Mouse (Mus musculus) T-cell, adult 2 months (primary cell): ENCODE results near the gene Rpp38.

ENCODE experiments used
- DNase-seq: peaks from one replicate; pipeline ENCODE4 v3.0.0; 2022; ENCODE audit warnings: low spot score

The Rpp38 gene

DNA sequence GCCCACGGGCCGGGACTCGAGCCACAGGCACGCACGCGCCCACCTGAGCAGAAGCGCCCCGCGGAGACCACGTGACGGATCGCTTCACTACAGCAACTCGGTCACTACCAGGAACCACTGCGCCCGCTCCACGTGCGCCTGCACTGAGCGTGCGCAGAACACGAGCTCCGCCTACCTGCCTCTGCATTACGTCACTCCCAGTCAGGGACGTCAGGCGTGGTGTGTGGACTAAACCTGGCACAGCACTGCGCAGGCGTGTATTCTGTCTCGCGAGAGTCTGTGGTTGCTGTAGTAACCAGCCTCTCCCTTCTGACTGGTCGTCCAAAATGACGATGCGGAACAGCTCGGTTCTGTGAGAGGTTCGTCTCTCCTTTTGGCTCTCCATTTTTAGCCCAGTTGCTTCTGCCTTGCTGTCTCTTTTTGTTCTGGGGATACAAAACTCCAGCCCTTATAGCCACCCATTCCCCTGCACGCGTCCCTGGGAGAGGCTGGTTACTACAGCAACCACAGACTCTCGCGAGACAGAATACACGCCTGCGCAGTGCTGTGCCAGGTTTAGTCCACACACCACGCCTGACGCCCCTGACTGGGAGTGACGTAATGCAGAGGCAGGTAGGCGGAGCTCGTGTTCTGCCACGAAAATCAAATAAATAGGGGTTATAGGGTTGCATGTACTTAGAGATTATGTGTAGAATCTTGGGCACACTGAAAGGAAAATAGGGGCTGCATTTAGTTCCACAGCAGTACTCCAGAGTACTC is at the start of gene Rpp38:
Gene Rpp38 (minus strand): TSS at position 160 of the 759 bp plus-strand sequence.
- peak; percentile 99 for DNase-seq

DNA sequence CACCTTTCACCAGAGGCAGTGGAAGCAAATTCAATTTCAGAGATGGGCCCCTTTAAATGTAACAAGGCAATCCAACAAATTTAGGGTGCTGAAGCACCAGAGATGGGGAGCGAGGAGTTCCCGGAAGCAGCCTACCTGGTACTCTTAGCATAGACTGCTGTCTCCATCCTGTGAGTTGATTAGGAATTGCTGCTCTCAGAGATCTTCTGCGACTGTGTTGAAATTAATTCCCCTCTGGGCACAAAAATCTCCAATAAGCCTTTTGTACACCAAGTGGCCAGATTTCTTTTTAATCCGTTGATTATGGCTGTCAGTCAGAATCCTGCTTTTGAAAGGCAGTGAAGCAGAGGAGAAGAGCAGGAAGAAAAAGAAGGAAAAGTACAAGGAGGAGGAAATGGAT is 32.7 kb upstream of the Rpp38 start:
- DNase-seq, result no peak

DNA sequence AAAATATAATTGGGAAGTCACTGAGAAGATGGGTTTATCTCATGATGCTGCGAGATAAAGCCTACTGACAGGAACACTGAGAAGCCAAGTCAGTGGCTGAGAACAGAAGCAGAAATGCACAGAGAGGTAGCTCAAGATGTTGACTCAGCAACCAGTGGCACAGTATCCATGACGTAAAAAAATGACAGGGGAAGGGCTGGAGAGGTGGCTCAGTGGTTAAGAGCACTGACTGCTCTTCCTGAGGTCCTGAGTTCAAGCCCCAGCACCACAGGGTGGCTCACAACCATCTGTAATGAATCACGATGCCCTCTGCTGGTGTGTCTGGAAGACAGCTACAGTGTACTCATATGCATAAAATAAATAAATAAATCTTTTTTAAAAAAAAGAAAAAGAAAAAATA is 28.6 kb upstream of the Rpp38 start:
- DNase-seq, result no peak

DNA sequence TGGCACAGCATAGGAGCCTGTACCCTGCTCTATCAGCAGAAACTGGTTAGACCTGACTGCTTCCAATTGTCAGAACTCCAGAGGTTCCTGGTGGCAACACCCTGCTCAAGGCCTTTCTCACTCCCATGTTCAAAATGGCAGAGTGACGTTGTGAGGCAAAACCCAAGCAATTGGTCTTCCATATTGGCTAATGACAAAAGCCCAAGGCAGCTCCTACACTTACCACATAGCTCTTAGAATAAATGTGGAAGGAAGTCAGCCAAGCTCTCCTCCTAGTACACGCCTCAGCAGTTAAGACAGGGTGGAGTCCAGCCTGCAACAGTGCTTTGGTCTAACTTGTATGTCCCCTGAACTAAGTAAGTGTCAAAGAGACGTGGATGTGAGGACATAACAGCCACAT is 25.4 kb upstream of the Rpp38 start:
- no peak for DNase-seq

DNA sequence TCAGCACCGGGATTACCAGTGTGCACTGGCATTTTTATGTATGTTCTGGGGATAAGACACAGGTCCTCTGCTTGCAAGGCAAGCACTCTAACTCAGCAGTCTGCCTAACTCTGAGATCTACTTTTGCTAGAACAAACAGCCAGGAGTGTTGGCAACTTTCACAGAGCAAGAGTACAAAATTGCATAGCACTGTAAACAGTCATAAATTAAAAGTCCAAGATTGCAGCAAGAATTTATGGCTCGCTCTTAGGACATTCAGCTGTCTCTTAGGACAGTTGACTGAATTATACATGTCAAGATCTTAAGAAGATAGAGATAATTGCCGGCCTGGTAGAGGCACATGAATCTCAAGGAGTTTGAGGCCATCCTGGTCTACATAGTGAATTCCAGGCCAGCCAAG is 23.9 kb upstream of the Rpp38 start:
- no peak for DNase-seq

DNA sequence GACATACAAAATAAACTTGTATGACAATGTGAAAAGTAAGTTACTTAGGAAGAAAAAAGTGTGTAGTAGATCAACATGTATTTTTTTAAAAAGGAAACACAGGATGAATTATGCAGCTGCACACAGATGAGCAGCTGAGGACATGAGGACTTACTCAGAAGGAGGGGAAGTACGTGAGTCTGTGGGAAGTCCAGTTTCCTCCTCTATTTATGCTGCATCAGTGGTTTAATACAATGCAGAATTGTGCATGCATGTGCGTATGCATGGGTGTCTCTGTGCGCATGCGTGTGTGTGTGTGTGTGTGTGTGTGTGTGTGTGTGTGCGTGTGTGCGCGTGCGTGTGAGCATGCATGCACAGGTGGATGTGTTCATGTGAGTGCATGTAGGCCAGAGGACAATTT is 23.4 kb upstream of the Rpp38 start:
- DNase-seq, result no peak

DNA sequence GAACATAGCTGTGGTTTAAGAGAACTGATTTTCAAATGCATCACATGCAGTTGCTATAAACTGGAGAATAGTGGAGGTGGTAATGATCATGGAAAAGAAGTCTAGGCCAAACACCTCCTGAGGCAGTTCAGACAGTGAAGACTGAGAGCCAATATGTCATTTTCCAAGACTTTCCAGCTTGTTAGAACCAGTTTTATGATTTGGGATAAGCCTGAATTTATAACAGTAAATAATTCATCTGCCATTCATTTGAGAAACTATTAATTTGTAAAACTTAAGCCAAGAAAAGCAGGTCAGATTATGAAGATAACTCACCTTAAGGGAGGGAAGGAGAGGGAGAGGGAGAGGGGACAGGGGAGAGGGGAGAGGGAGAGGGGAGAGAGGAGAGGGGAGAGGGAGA is 20.7 kb upstream of the Rpp38 start:
- DNase-seq, result no peak

DNA sequence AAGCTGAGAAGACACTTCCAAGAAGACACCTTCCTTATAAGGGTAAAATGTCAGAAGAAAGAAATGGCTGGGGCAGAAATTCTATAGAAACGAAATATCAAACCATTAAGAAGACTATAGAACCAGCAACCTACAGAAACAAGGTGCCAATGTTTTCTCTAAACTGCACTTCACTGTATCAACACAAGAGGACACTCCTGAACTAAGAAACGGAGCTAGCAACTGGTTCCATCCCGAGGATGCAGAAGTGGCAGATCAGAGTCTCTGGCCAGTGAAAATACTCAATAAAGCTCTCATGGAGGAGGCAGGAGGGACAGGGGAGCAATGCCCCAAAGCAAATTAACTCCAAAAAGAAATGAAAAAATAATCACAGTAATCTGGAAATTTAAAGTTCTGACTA is 16.5 kb upstream of the Rpp38 start:
- DNase-seq, result peak; percentile 5

DNA sequence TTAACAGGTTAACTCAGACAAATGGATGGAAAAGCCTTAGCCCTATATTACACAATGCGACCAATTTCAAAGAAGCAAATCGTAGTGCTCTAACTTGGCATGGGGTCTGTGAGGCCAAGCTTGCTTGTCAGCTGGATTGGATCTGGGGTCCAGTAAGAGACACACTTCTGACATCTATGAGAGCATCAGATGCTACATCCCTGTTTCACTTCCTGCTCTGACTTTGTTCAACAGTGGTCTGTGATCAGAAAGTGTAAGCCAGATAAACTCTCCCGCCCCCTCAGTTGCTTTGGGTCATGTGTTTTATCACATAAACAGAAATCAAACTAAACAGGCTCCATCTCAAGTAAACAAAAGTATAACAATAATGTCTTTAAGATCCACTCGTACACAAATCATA is 16.0 kb upstream of the Rpp38 start:
- DNase-seq, result no peak

DNA sequence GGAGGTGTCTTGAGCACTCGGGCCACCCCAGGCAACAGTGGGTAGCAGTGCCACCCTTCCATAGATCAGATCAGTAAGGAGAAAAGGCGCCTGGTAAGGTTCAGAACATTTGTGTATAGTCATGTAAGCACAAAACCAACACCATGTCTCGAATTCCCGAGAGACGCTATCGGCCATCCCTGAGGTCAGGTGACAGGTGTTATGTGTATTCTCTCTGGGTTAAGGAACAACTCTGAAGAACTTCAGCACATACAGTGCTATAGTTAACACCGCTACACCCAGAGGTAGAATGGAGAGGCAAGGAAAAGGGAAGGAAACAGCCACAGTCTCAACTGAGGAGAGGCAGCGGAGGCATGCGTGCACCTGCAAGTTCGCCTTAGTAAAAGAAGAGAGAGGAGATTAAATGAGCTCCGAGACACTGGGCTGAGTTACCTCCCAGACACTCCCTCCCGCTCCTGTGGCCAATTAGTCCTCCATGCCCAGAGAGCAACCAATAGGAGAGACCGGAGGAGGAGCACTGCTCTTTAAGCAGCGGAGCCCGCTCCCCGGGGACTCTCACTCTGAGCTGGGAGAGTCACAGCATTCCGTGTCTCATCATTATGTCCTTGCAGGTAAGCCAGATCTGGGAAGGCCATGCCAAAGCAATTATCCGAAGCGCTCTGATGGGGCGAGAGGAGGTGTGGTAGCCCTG is 3.3 kb upstream of the Rpp38 start, which contains the start of gene Acbd7:
Gene Acbd7 (plus strand): TSS at position 558 of the 691 bp plus-strand sequence.
- peak; percentile 55 for DNase-seq

DNA sequence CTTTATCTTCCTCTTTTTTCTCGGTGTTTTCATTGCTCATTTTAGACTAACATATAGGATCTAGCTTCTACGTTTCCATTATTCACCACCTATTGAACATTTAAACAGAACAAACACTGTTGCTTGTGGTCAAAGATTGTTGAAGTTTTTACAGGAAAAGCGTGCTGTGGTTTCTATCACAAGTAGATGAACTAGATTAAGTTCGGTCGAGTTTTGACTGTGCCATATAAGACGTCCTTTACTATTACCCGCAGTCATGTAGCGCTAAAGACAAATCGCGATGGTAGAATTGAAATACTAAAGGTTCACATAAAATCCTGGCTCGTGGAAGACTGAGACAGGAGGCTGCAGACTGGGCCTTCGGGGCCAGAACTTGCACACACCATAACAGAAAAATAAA is 1.3 kb upstream of the Rpp38 start:
- DNase-seq, result no peak

DNA sequence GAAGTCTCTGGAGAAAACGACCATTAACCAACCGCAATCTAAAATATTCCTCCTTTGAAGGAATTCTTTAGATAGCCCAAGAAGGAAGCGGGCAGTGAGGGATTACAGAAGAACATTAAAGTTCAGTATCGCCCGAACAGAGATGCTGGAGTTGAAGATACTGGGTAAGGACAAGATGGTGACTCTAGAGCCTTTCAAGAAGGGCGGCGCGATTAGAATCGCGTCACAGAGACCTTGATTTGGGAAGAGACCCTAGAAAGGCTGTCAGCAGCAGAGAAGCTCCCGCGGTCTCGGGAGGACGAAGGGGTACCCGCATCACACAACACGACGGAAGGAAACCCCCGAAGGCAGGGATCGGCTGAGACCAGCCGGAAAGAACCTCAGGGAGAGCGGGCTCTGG is 387 bp downstream of the Rpp38 start:
- no peak for DNase-seq

DNA sequence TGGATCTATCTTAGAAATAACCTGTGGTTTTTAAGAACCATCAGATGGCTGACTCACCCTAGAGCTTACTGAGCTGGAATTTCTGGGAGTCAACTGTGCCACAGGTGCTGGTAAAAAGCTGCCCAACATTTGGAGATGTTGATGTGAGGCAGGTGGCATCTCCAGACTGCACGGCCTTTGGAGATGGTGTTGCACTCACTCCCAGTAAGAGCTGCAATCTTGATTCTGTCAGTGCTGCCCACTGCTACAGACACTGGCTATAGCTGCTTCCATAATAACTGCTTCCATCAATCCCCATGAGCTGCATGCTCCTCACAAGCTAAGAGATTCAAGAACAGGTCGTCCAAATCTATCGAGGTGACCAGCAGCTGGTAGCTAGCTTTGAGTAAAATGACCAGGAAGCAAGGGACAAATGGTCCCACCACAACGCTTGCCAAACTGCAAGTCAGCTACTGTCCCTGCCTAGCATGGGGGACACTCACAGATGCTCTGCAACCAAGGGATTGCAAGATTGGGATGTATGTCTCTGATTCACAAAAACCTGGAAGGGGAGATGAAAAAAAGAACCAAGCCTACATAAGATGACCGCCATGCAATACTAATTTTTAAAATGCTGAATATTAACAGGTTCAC is 1.3 kb downstream of the Rpp38 start:
- DNase-seq, result no peak

DNA sequence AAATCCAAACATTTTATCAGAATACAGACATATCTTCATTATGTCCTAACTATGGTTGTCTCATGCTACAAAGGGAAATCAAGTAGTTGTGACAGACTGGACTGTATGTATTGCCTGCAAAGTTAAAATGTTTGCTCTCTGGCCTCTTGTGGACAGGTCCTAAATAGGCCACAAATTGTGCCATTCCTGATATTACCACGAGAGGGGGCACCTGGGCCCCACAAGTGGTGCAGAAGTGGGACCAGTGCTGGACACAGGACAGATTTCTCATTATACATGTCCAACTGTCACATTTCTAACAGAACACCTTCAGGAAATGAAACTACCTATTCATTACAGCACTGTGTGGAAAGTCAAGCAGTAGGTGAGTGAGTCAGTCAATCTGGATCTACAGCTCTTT is 5.1 kb downstream of the Rpp38 start:
- no peak for DNase-seq

DNA sequence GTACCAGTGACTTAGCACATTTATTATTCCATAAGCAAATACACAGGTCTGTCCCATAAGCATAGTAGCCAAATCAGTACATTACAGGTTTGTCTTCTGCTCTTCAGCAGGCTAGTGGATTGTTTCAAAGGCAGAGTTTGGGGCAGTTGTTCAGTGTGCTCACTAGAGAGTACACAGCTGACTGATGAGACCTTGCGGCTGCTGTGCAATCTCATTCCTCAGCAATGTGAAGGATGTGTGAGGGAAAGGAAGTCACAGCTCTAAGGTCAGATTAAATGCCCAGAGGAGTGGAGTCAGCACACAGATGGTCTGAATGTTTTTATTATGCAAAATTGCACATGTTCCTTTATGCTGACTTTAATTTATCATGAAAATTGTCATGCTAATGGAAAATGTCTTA is 5.9 kb downstream of the Rpp38 start:
- DNase-seq, result no peak

DNA sequence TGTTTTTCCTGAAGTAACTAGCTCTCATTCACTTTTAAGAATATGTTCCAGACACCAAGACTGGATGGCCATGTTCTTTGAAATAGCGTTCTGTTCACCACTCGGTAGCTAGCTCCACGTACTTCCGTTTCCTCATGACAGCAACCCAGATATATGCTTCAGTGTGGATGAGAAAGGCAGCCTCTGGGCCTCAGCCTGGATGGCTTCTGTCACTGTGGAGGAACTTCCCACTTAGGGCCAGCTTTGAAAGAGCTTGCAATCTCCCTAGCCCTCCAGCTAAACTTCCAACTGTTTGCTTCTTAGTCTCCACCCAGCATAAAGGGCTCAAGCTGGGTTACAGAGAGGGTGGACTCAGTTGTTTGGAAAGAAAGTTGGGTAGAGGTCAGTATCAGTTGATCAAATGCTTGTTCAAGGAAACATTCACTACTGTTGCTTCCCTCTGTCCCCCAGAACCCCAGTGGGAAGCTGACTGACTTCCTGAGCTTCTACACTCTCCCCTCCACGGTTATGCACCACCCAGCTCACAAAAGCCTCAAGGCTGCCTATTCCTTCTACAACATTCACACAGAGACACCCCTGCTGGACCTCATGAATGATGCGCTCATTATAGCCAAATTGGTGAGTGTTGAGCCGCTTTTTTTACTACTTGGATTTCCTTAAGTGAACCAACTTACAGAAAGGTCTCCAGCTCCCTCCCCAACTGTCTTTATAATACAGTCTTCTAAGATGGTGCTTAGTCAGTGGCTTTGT is 7.9 kb downstream of the Rpp38 start:
- DNase-seq, result no peak

DNA sequence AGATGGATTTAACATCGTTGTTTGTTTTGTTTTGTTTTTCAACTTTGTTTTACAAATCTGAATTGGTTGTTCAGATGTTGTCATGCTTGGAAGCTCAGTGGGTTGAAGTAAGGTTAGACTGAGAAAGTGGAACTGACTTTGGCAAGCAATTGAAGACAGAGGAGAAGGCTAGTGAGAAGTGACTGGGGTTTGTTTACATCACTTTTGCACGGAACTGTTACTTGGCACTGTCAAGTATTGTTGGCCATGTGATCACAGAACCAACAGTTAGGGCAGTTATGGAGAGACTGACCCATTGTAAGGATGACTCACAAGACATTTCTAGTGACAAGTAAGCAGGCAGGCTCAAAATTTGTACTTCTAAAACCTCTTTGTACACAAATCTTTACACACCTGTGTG is 9.3 kb downstream of the Rpp38 start:
- no peak for DNase-seq

DNA sequence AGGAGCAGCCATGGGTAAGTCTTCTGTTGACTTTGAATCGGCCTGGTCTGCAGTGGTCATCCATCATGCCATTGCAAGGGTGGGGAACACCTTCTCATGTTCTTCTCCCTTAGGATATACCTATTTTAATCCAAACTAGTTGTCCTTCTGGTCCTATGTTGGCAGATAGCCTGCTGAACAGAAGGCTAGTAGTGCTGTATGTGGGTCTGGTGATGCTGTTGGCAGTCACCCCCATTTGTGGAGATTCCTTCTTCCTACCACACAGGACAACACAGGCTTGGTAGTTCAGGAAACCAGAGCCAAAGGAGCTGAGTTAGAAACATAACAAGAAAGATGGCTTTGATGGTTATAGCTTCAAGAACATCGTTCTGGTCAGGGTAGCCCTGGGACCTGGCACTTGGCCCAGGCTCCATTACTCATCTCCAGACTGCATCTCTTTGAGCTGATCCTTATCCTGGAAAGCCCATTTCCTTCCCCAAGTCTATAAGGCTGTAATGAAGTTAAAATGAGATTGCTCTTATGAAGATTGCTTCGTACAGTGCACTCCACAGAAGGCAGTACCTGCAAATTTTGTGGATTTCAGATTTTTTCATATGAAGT is 26.9 kb downstream of the Rpp38 start:
- no peak for DNase-seq

DNA sequence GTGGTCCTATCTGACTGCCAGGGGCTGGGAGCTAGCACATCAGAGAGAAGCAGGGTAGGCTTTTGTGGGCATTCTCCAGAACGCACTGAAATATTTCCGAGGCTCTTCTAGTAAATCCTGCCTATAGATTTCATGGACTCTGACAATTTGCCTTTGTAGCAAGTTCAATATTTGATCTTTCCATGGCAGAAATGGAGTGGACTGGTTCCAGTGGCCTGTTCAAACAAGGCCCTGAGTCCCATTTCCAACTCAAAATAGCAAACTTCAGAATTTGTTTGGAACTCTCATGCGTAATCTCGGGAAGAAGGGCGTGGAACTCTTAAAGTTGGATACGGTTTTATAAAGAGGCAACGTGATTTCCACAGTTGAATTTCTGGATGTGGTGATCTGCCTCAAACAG is 36.6 kb downstream of the Rpp38 start:
- no peak for DNase-seq

DNA sequence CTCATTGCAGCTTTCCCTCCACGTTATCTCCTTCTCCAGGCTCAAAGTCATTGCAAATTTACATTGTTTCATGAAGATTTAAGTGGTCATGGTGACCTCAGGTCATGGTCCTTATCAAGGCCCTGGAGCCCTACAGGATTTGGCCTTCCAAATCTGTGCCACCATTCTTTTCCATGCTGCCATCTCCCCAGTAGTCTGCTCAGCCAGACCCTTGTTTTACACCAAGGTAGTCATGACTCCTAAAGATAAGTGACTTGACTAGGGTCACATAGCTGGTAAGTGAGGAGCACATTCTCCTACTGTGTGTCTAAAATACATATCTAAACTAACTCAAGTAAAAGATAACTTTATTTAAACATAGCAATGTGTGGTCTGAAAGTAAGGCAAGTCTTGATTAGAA is 40.3 kb downstream of the Rpp38 start:
- DNase-seq, result no peak

DNA sequence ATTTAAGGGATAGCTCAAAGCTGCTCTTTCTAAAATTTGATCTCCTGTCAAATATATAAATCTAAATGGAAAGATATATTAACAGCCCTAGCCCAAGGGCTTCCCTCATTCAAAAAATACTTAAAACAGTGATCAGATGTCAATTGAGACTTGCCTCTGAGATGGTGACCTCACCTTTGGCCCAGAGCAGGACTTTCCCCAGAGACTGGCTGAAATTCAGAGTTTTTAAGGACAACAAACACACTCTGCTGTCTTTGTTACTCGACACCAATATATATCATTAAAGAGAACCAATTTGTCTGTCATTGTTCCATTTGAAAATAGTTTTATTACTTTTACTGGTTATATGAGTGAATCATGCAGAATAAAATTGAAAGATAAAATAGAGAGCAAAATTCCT is 42.9 kb downstream of the Rpp38 start:
- no peak for DNase-seq

DNA sequence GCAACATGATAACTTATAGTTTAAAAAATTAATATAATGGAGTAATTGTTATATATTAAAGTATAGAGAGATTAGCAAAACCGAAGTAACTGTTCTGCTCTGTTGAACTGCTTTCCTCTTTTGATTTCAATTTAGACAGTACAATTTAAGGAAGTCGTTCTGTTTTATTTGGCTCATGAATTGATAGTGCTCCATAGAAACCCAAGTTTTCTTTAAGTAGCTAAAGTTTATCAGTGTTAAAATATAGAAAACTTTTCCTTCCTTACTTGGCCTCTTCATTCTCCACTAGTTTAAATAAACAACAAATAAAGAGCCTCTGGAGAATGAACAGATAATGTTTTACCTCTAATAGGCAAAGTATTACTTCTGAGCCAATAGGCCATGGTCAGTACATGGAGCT is 46.2 kb downstream of the Rpp38 start:
- no peak for DNase-seq
